Mouse (Mus musculus) E14TG2a.4 (cell line): ENCODE measurements at regions not wholly inside any gene's neighbourhood (a gene's known extent, or its start where the extent isn't known, plus 50 kb on each side); places are given as distances from the start of the nearest gene placed in this dataset.

Source experiments
- CTCF ChIP-seq: conservative IDR thresholded peaks from 2 replicates; pipeline ENCODE4 v1.5.1; 2014; ENCODE audit warnings: low read length
- NANOG ChIP-seq: IDR thresholded peaks from 2 replicates; pipeline ENCODE4 v1.6.1; 2014; ENCODE audit warnings: borderline replicate concordance, low read length, mixed read lengths
- POU5F1 ChIP-seq: IDR thresholded peaks from 2 replicates; pipeline ENCODE4 v1.6.1; 2014; ENCODE audit warnings: low read length, borderline replicate concordance

DNA sequence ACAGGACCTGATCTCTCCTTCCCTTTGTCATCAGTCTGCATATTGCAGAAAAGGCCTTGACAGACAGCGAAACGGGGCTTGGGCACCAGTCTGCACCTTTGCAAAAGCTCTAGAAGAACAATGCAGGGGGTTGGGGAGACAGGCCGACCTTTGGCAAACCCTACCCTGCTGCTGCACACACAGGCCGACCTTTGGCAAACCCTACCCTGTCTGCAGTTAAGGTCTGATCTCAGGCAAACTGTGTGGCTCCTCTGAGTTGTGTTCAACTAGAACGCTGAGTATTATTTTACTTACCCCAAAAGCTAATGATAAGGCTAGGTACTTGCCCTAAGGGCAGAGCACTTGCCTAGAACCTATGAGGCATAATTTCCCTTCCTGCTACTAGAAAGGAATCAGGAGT lies 423.4 kb upstream of the Zfp703 start:
- TF ChIP-seq CTCF (no peak), POU5F1 (no peak), NANOG (no peak)
